Mouse (Mus musculus) intestine, postnatal 0 days (tissue): ENCODE measurements at regions not wholly inside any gene's neighbourhood (a gene's known extent, or its start where the extent isn't known, plus 50 kb on each side); places are given as distances from the start of the nearest gene placed in this dataset.

Source experiments
- ATAC-seq: fragments of 200-750 bp; cut with Nextera tagmentation; 2 replicates; pipeline ENCODE4 v1.8.0; 2017; ENCODE audit warnings: mild to moderate bottlenecking, moderate TSS enrichment, moderate library complexity
- H3K27ac ChIP-seq: fragments of 300-500 bp; sonication (generic); 2 replicates; pipeline ENCODE4 v1.5.1; 2014; ENCODE audit warnings: mild to moderate bottlenecking, low read depth, low read length, moderate library complexity
- H3K27me3 ChIP-seq: fragments of 300-500 bp; sonication (generic); replicated peaks from 2 replicates; pipeline ENCODE4 v1.6.1; 2014; ENCODE audit warnings: low read length, mixed read lengths; ENCODE audit not compliant: control insufficient read depth, insufficient read depth
- H3K36me3 ChIP-seq: fragments of 300-500 bp; sonication (generic); 2 replicates; pipeline ENCODE4 v1.6.1; 2014; ENCODE audit warnings: mild to moderate bottlenecking, moderate library complexity; ENCODE audit not compliant: control insufficient read depth, insufficient read depth
- H3K4me1 ChIP-seq: fragments of 300-500 bp; sonication (generic); replicated peaks from 2 replicates; pipeline ENCODE4 v1.6.1; 2014; ENCODE audit warnings: antibody characterized with exemption, low read length, mixed read lengths; ENCODE audit not compliant: control insufficient read depth, insufficient read depth
- H3K4me2 ChIP-seq: fragments of 300-500 bp; sonication (generic); replicated peaks from 2 replicates; pipeline ENCODE4 v1.6.1; 2014; ENCODE audit warnings: low read depth, mild to moderate bottlenecking, moderate library complexity
- H3K4me3 ChIP-seq: fragments of 300-500 bp; sonication (generic); 2 replicates; pipeline ENCODE4 v1.5.1; 2014; ENCODE audit warnings: low read depth, low read length
- H3K9ac ChIP-seq: fragments of 300-500 bp; sonication (generic); 2 replicates; pipeline ENCODE4 v1.6.1; 2014; ENCODE audit warnings: mild to moderate bottlenecking, low read depth, low read length
- H3K9me3 ChIP-seq: fragments of 300-500 bp; sonication (generic); 2 replicates; pipeline ENCODE4 v1.6.1; 2016; ENCODE audit warnings: mixed run types; ENCODE audit not compliant: control insufficient read depth
- CTCF ChIP-seq: sonication (generic); IDR thresholded peaks from 2 replicates; pipeline ENCODE4 v1.5.1; 2016; ENCODE audit warnings: low read depth, mild to moderate bottlenecking, control low read depth, antibody characterized with exemption, moderate library complexity
- WGBS: fragments of 180-500 bp; shearing (Covaris S2); extraction: QIAGEN DNeasy Blood & Tissue Kit; methylation state at CpG from one replicate; pipeline ENCODE4 v1.1.7; 2014; 5-methylcytosine and 5-hydroxymethylcytosine counted together

DNA sequence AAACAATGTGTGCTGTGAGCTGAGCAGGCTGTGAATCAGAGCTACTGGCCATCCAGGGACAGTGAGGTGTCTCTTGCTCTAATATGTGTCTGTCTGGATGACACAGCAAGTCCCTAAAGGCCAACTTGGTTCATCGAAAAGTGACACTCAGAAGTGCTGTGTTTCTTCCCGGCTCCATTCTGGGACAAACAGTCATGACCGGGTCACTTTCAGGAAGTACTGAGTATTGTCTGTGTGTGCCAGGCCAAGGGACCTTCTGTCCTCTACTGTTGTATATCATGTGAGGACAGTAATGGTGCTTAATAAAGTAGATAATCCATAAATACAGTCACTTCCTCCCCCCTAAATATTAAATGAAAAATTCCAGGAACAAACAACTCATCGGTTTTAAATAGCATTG lies 87.2 kb upstream of the Cd93 start:
- WGBS: 63% methylated on average over 4 of the region's 4 CpGs
- Histone ChIP-seq H3K4me1 (no peaks in the 10 kb centered on the region), H3K4me3 (no peak overlapping the region), H3K36me3 (no peaks in the 10 kb centered on the region), H3K4me2 (no peak overlapping the region), H3K9ac (no peak overlapping the region), H3K9me3 (no peaks in the 10 kb centered on the region), H3K27ac (no peak overlapping the region), H3K27me3 (no peaks in the 10 kb centered on the region)
- ATAC-seq: no peak
- TF ChIP-seq CTCF: no peak

DNA sequence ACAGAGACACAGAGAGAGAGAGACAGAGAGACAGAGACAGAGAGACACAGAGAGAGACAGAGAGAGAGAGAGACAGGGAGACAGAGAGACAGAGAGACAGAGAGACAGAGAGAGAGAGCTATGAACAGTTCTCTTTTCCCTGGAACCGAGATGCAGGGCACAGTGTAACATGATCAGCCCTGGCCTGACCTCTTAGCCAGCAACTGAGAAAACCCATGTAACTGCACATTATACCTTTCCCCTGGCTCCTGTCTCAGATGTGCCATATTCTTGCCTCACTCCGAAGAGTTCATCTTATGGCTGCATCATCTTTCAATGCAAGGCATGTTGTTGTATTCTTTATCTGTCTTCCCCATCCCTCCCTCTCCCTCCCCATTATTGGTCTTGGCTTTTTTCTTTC lies 86.5 kb upstream of the Cd93 start:
- Histone ChIP-seq H3K4me2 (no peak overlapping the region), H3K9me3 (no peaks in the 10 kb centered on the region), H3K27ac (no peak overlapping the region), H3K4me1 (no peaks in the 10 kb centered on the region), H3K4me3 (no peak overlapping the region), H3K36me3 (no peaks in the 10 kb centered on the region), H3K27me3 (no peaks in the 10 kb centered on the region), H3K9ac (no peak overlapping the region)
- no peak for ATAC-seq
- TF ChIP-seq CTCF: no peak
- WGBS: 57% methylated on average over 2 of the region's 2 CpGs

DNA sequence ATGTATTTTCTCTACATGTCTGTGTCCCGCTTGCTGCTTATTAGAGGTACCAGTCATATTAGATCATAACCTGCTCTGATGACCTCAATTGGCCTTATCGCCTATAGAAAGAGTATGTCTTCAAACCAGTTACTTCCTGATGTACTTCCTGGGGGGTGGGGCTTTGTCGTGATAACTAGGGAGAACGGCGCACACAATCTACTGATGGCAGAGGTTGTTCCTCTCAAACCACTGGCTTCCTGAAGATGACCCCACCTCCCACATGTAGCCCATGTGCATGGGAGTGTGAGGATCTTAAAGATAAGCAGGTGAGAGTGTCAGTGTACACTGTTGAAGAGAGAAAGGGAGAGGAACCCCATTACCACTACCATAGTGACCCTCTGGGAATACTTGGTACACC lies 84.4 kb upstream of the Cd93 start:
- H3K9ac ChIP-seq: no peak overlapping the region
- no peak overlapping the region for H3K4me2 ChIP-seq
- no peaks in the 10 kb centered on the region for H3K27me3 ChIP-seq
- no peaks in the 10 kb centered on the region for H3K4me1 ChIP-seq
- no peak for ATAC-seq
- no peak overlapping the region for H3K27ac ChIP-seq
- TF ChIP-seq CTCF: no peak
- 79% methylated on average over 5 of the region's 5 CpGs for WGBS
- no peaks in the 10 kb centered on the region for H3K9me3 ChIP-seq
- H3K36me3 ChIP-seq: no peaks in the 10 kb centered on the region
- no peak overlapping the region for H3K4me3 ChIP-seq

DNA sequence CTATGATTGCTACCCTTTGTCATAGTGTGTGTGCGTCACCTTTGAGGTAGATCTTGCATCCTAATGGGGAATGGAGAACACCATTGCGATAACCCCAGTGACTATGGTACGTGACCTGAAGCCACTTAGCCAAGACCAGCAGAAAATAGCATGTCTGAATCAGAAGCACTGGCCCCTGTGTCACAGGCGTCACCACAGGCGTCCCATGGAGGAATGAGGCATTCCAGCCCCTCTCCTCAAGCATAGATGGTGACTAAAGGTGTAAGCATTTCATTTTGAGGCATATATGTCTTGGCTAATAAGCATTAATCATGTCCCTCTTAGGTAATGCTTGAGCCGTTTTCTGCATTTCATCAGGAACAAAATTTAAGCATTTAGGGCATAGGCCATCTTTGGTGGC lies 82.1 kb upstream of the Cd93 start:
- Histone ChIP-seq H3K4me1 (no peaks in the 10 kb centered on the region), H3K27ac (no peak overlapping the region), H3K4me2 (no peak overlapping the region), H3K9ac (no peak overlapping the region), H3K4me3 (no peak overlapping the region), H3K27me3 (no peaks in the 10 kb centered on the region), H3K9me3 (no peaks in the 10 kb centered on the region), H3K36me3 (no peaks in the 10 kb centered on the region)
- 87% methylated on average over 6 of the region's 6 CpGs for WGBS
- ATAC-seq: no peak
- TF ChIP-seq CTCF: no peak

DNA sequence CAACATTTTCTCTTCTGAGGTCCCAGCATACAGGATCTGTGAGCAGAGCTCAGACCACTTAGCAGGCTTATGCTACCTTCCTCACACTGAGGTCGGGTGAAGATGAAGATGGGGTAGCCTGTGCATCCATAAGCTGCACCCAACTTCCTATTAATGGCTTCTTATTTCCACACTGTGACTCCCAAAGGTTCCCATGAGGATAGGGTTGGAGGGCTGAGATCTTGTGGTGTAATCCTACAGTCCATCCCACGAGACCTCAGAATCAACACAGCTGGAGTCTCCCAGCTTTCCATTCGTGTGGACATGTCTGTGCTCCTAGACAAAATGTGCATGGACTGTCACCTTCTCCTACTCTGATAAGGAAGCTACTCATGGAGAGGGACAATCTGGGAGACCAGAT lies 80.0 kb upstream of the Cd93 start:
- no peak overlapping the region for H3K27ac ChIP-seq
- no peaks in the 10 kb centered on the region for H3K9me3 ChIP-seq
- no peak for TF ChIP-seq CTCF
- no peak overlapping the region for H3K9ac ChIP-seq
- WGBS: 66% methylated on average over 3 of the region's 3 CpGs
- no peak for ATAC-seq
- no peaks in the 10 kb centered on the region for H3K36me3 ChIP-seq
- no peak overlapping the region for H3K4me2 ChIP-seq
- no peak overlapping the region for H3K4me3 ChIP-seq
- H3K27me3 ChIP-seq: no peaks in the 10 kb centered on the region
- H3K4me1 ChIP-seq: no peaks in the 10 kb centered on the region

DNA sequence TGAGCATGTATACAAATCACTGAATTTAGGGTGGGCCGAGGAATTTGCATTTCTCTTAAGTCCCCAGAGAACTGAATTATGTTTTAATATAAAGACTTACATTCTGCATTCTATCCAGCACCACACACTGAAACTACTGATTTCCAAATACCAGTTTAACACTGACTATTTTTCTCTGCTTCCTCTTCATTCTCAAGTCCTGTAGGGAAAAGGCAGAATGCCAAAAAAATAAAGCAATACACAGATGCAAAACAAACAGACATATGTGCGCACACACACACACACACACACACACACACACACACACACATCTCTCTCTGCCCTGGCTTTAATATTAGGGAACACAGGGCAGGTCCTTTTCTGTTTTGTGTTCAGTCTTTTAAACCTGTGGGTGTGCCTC lies 79.6 kb upstream of the Cd93 start:
- H3K27me3 ChIP-seq: no peaks in the 10 kb centered on the region
- WGBS: 67% methylated on average over 2 of the region's 2 CpGs
- no peaks in the 10 kb centered on the region for H3K36me3 ChIP-seq
- no peak overlapping the region for H3K27ac ChIP-seq
- H3K4me2 ChIP-seq: no peak overlapping the region
- no peak for TF ChIP-seq CTCF
- no peak overlapping the region for H3K9ac ChIP-seq
- ATAC-seq: no peak
- H3K4me3 ChIP-seq: no peak overlapping the region
- no peaks in the 10 kb centered on the region for H3K9me3 ChIP-seq
- no peaks in the 10 kb centered on the region for H3K4me1 ChIP-seq

DNA sequence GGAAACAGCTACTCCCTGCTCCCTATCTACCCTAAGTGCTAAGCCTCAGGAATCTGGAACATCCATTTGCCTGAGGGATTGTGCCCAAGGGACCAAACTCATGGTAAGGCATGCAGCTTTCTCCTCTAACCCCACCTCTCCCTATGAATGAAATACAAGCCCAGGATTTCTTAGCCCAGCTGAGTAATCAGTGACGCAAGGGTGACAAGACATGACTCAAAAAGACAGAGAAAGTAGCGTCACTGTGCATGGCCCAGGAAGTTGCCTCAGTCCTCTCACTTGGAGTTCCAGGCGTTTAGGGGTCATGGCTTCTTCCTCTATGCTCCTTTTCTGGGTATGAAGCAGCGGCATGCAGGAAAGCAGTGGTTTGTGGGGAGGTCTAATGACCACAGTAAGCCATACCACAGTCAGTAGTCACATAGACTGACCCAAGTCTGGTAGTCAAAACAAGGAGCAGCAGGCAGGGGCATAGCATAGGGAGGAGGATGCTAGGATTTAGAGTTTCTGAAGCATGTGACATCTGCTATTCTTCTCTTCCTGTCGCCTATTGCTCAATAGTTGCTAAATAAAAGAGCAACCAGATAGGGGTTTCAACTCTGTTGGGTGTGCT lies 78.7 kb upstream of the Cd93 start:
- no peak overlapping the region for H3K27ac ChIP-seq
- H3K4me1 ChIP-seq: no peaks in the 10 kb centered on the region
- no peaks in the 10 kb centered on the region for H3K9me3 ChIP-seq
- no peak overlapping the region for H3K4me2 ChIP-seq
- ATAC-seq: no peak
- H3K36me3 ChIP-seq: no peaks in the 10 kb centered on the region
- no peaks in the 10 kb centered on the region for H3K27me3 ChIP-seq
- H3K4me3 ChIP-seq: no peak overlapping the region
- TF ChIP-seq CTCF: no peak
- 63% methylated on average over 5 of the region's 5 CpGs for WGBS
- H3K9ac ChIP-seq: no peak overlapping the region
